Mouse (Mus musculus): ENCODE results near the gene Nr3c2. TPM values are rescaled to one million over a fixed set of nuclear protein-coding genes. Genes with fewer than 3 reads are reported as not detected.

Gene Nr3c2
- polyA plus RNA-seq, 1 experiment from 2014 or later, result 1.6 TPM

DNA sequence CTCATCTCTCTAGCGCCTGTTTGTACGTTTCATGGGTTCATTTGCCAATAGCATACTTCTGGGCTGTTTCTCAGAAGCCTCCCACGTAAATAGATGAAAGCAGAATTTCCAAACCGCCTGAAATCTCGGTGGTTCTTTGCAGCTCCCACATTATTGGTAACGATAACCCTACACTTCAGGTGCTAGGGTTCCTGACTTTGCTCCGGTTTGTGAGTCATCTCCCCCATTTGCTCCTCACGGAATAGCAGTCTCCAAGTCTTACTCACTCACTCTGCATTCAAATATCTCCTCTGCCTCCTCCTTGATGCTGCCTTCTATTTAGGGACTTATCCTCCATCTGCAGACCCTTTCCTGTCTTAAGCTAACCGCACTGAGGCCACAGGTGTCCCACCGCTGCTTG lies 215.5 kb downstream of the Nr3c2 start:
- Histone ChIP-seq H3K4me2 (ENCODE audit: low read length) (no peak overlapping the region), H3K9me3 (ENCODE audit: control insufficient read depth, low read length) (no peaks in the 10 kb centered on the region), H3K27me3 (ENCODE audit: control insufficient read depth, insufficient read depth, low read length) (no peaks in the 10 kb centered on the region), H3K4me3 (replicated peaks; ENCODE audit: low read depth, low read length) (no peak overlapping the region), H3K4me1 (ENCODE audit: control insufficient read depth, insufficient read depth, low read length) (no peaks in the 10 kb centered on the region), H3K36me3 (ENCODE audit: control insufficient read depth, insufficient read depth, low read length) (no peaks in the 10 kb centered on the region), H3K9ac (replicated peaks; ENCODE audit: low read length) (no peak overlapping the region), H3K27ac (replicated peaks; ENCODE audit: low read depth, low read length) (no peak overlapping the region)
- no peak for DNase-seq
- ATAC-seq (ENCODE audit: low FRiP score, low TSS enrichment), result no peak
- WGBS, result 86% methylated on average over 10 of the region's 10 CpGs

- DNase-seq (no peak), ATAC-seq (ENCODE audit: low FRiP score, low TSS enrichment) (no peak)
- WGBS, result 82% methylated on average over 7 of the region's 7 CpGs
- H3K9me3 ChIP-seq (ENCODE audit: control insufficient read depth, low read length), result no peaks in the 10 kb centered on the region
- no peak overlapping the region for H3K9ac ChIP-seq (replicated peaks; ENCODE audit: low read length)
- no peak overlapping the region for H3K4me2 ChIP-seq (ENCODE audit: low read length)
- H3K27me3 ChIP-seq (ENCODE audit: control insufficient read depth, insufficient read depth, low read length), result no peaks in the 10 kb centered on the region
- H3K36me3 ChIP-seq (ENCODE audit: control insufficient read depth, insufficient read depth, low read length), result no peaks in the 10 kb centered on the region
- H3K4me1 ChIP-seq (ENCODE audit: control insufficient read depth, insufficient read depth, low read length), result no peaks in the 10 kb centered on the region
- H3K4me3 ChIP-seq (replicated peaks; ENCODE audit: low read depth, low read length), result no peak overlapping the region
- no peak overlapping the region for H3K27ac ChIP-seq (replicated peaks; ENCODE audit: low read depth, low read length)
These were observed 217.3 kb downstream of the Nr3c2 start for GRCm38 (mm10) chr8:77116419-77117079.

- Histone ChIP-seq H3K4me2 (ENCODE audit: low read length) (no peak overlapping the region), H3K27me3 (ENCODE audit: control insufficient read depth, insufficient read depth, low read length) (no peaks in the 10 kb centered on the region), H3K9ac (replicated peaks; ENCODE audit: low read length) (no peak overlapping the region), H3K9me3 (ENCODE audit: control insufficient read depth, low read length) (no peaks in the 10 kb centered on the region), H3K4me1 (ENCODE audit: control insufficient read depth, insufficient read depth, low read length) (no peaks in the 10 kb centered on the region), H3K27ac (replicated peaks; ENCODE audit: low read depth, low read length) (no peak overlapping the region), H3K36me3 (ENCODE audit: control insufficient read depth, insufficient read depth, low read length) (no peaks in the 10 kb centered on the region), H3K4me3 (replicated peaks; ENCODE audit: low read depth, low read length) (no peak overlapping the region)
- DNase-seq, result peak; percentile 8
- ATAC-seq (ENCODE audit: low FRiP score, low TSS enrichment), result no peak
- WGBS, result 72% methylated on average over 10 of the region's 10 CpGs
These were observed 221.7 kb downstream of the Nr3c2 start for GRCm38 (mm10) chr8:77120810-77121570.

DNA sequence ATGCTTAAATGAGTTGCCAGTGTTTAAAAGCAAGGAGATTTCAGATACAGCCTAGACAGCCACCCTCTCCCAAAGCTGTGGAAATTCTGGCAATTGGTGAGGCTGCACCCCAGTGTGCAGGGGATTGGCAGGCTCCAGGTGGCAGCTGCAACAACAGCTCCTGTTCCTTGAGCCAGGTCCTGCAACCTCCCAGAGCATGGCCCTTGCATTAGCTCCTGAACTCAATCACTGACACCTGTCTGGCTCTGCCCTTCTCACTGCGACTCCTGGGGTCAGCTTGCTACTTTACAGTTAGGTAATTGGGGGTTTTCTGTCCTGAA lies 222.3 kb downstream of the Nr3c2 start:
- H3K27me3 ChIP-seq (ENCODE audit: control insufficient read depth, insufficient read depth, low read length), result no peaks in the 10 kb centered on the region
- no peak for ATAC-seq (ENCODE audit: low FRiP score, low TSS enrichment)

DNA sequence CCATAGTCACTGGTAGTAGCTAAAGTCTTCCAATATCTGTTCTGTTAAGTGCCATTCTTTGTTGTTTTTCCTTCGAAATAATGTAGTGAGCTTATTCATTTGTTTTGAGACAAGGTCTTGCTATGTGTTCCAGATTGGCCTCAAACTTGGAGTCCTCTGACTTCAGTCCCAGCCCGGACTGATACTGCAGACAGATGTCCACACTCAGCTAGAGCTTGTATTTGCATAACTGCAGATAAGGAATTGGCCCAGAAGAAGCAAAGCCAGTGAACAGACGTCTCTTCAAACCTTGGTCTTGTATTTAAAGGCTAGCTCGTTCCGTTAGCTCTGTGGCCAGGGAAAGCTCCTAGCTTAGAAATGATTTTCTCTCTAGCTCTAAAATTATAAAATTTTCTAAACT lies 223.1 kb downstream of the Nr3c2 start:
- 85% methylated on average over 5 of the region's 5 CpGs for WGBS
- H3K36me3 ChIP-seq (ENCODE audit: control insufficient read depth, insufficient read depth, low read length), result no peaks in the 10 kb centered on the region
- H3K4me1 ChIP-seq (ENCODE audit: control insufficient read depth, insufficient read depth, low read length), result no peaks in the 10 kb centered on the region
- H3K9ac ChIP-seq (replicated peaks; ENCODE audit: low read length), result no peak overlapping the region
- H3K4me3 ChIP-seq (replicated peaks; ENCODE audit: low read depth, low read length), result no peak overlapping the region
- ATAC-seq (ENCODE audit: low FRiP score, low TSS enrichment), result no peak
- no peak for DNase-seq
- no peak overlapping the region for H3K4me2 ChIP-seq (ENCODE audit: low read length)
- H3K27ac ChIP-seq (replicated peaks; ENCODE audit: low read depth, low read length), result no peak overlapping the region
- H3K9me3 ChIP-seq (ENCODE audit: control insufficient read depth, low read length), result no peaks in the 10 kb centered on the region
- no peaks in the 10 kb centered on the region for H3K27me3 ChIP-seq (ENCODE audit: control insufficient read depth, insufficient read depth, low read length)

More for the DNA sequence above, 222.3 kb downstream of the Nr3c2 start:
- no peaks in the 10 kb centered on the region for H3K36me3 ChIP-seq (ENCODE audit: control insufficient read depth, insufficient read depth, low read length)
- no peak for DNase-seq
- H3K4me3 ChIP-seq (replicated peaks; ENCODE audit: low read depth, low read length), result no peak overlapping the region
- H3K4me2 ChIP-seq (ENCODE audit: low read length), result no peak overlapping the region
- no peak overlapping the region for H3K9ac ChIP-seq (replicated peaks; ENCODE audit: low read length)
- H3K27ac ChIP-seq (replicated peaks; ENCODE audit: low read depth, low read length), result no peak overlapping the region
- no peaks in the 10 kb centered on the region for H3K4me1 ChIP-seq (ENCODE audit: control insufficient read depth, insufficient read depth, low read length)
- 50% methylated on average over 1 of the region's 1 CpGs for WGBS
- H3K9me3 ChIP-seq (ENCODE audit: control insufficient read depth, low read length), result no peaks in the 10 kb centered on the region

DNA sequence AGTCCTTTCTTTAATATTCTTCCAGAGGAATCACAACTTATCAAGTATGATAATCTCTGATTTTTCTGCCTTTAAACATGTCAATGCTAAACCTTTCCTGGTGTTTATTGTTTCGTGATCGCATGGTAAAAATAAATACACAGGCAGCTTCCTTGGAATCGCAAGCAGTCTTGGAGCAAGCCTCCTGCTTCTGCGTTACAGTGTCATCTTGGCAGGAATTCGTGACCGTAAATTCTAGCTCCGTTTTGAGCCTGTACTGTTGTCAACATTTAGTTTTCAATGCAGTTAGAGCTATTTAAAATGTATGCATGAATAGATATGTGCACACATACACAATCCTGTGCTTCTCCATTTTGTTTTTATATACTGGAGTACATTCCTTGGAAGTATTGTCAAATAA lies 226.5 kb downstream of the Nr3c2 start:
- H3K4me1 ChIP-seq (ENCODE audit: control insufficient read depth, insufficient read depth, low read length), result no peaks in the 10 kb centered on the region
- DNase-seq (no peak), ATAC-seq (ENCODE audit: low FRiP score, low TSS enrichment) (no peak)
- H3K4me2 ChIP-seq (ENCODE audit: low read length), result no peak overlapping the region
- H3K9me3 ChIP-seq (ENCODE audit: control insufficient read depth, low read length), result no peaks in the 10 kb centered on the region
- no peak overlapping the region for H3K27ac ChIP-seq (replicated peaks; ENCODE audit: low read depth, low read length)
- no peaks in the 10 kb centered on the region for H3K27me3 ChIP-seq (ENCODE audit: control insufficient read depth, insufficient read depth, low read length)
- WGBS, result 95% methylated on average over 7 of the region's 7 CpGs
- no peaks in the 10 kb centered on the region for H3K36me3 ChIP-seq (ENCODE audit: control insufficient read depth, insufficient read depth, low read length)
- H3K9ac ChIP-seq (replicated peaks; ENCODE audit: low read length), result no peak overlapping the region
- no peak overlapping the region for H3K4me3 ChIP-seq (replicated peaks; ENCODE audit: low read depth, low read length)

DNA sequence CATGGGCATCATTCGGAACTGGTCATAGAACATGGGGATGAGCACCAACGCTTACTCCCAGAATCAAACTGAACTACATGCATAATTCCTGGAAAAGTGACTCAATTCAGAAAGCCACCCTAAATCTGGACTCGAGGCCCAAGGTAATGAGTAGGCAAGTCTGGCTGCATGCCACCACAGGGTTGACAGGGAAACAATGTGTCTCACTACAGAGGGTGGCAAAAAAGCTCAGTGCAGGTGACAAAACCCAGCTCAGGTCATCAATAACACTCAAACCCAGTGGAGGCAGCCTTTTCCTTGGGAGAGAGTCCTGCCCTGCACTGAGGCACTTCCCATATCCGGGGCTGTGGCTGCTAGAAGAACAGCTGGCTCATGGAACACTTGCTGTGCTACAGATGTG lies 228.8 kb downstream of the Nr3c2 start:
- ATAC-seq (ENCODE audit: low FRiP score, low TSS enrichment), result no peak
- no peak overlapping the region for H3K27ac ChIP-seq (replicated peaks; ENCODE audit: low read depth, low read length)
- DNase-seq, result no peak
- H3K9ac ChIP-seq (replicated peaks; ENCODE audit: low read length), result no peak overlapping the region
- no peaks in the 10 kb centered on the region for H3K36me3 ChIP-seq (ENCODE audit: control insufficient read depth, insufficient read depth, low read length)
- WGBS, result 87% methylated on average over 4 of the region's 4 CpGs
- no peaks in the 10 kb centered on the region for H3K9me3 ChIP-seq (ENCODE audit: control insufficient read depth, low read length)
- H3K27me3 ChIP-seq (ENCODE audit: control insufficient read depth, insufficient read depth, low read length), result no peaks in the 10 kb centered on the region
- no peaks in the 10 kb centered on the region for H3K4me1 ChIP-seq (ENCODE audit: control insufficient read depth, insufficient read depth, low read length)
- H3K4me3 ChIP-seq (replicated peaks; ENCODE audit: low read depth, low read length), result no peak overlapping the region
- no peak overlapping the region for H3K4me2 ChIP-seq (ENCODE audit: low read length)

- no peak overlapping the region for H3K4me3 ChIP-seq (replicated peaks; ENCODE audit: low read depth, low read length)
- no peak overlapping the region for H3K9ac ChIP-seq (replicated peaks; ENCODE audit: low read length)
- no peaks in the 10 kb centered on the region for H3K36me3 ChIP-seq (ENCODE audit: control insufficient read depth, insufficient read depth, low read length)
- DNase-seq, result peak; percentile 14
- H3K9me3 ChIP-seq (ENCODE audit: control insufficient read depth, low read length), result 0 out of 2 replicates have a peak, but pooled peaks cover 5% of the 10 kb centered on the region
- H3K27ac ChIP-seq (replicated peaks; ENCODE audit: low read depth, low read length), result no peak overlapping the region
- ATAC-seq (ENCODE audit: low FRiP score, low TSS enrichment), result no peak
- H3K4me2 ChIP-seq (ENCODE audit: low read length), result no peak overlapping the region
- no peaks in the 10 kb centered on the region for H3K4me1 ChIP-seq (ENCODE audit: control insufficient read depth, insufficient read depth, low read length)
- 35% methylated on average over 11 of the region's 11 CpGs for WGBS
- H3K27me3 ChIP-seq (ENCODE audit: control insufficient read depth, insufficient read depth, low read length), result no peaks in the 10 kb centered on the region
These were observed 233.8 kb downstream of the Nr3c2 start for GRCm38 (mm10) chr8:77132903-77133637.

All from midbrain, embryonic 14.5 days (tissue).